Mouse (Mus musculus): ENCODE results near the gene Znhit6.

Znhit6 gene

DNA sequence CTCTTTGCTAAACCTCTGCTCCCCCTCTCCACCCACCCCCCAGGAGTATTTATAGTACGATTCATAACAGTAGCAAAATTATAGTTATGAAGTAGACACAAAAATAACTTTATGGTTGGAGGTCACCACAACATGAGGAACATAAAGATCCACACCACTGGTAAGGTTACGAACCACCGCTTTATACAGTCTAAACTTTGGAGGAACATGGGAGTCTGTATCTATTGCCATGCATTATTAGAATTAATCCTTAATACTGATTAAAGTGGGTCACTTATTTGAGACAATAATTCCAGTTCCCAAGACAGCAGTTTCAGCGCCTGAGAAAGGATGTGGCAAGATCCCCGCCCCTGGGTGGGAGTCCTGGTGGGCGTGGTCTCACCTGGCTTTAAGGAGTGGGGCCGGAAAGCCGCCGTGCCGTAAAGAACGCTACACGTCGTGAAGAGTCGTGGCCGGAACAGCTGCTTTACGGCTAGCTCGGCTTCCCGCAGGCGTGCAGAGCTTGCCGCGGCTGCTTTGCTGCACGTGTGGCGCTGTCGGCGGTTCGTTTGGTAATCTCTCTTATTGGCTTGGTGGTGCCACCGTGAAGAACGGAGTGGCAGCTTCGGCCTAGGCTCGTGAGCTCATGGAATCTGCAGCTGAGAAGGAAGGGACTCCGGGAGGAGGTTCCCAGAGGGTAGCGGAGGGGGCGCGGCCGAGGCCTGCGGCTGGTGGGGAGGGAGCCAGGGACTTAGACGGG is at the start of gene Znhit6:
Gene Znhit6, plus strand, starts transcription at position 463 of the 739 bp plus-strand sequence.
- peak; percentile 95 for DNase-seq

DNA sequence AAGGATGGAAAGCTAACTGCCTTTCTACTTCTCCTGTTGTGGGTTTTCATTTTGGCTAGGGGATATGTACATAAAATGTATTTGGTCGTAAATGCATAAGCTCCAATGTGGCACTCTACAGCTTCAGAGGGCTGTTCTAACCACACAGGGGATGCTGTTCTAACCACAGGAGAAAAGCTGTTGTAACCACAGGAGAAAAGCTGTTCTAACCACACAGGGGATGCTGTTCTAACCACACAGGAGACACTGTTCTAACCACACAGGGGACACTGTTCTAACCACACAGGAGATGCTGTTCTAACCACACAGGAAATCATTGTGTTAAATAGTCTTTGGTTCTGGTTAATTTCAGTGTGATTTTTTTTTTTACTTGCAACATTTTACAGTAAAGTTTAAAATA is 38.1 kb upstream of the Znhit6 start:
- DNase-seq = no peak

DNA sequence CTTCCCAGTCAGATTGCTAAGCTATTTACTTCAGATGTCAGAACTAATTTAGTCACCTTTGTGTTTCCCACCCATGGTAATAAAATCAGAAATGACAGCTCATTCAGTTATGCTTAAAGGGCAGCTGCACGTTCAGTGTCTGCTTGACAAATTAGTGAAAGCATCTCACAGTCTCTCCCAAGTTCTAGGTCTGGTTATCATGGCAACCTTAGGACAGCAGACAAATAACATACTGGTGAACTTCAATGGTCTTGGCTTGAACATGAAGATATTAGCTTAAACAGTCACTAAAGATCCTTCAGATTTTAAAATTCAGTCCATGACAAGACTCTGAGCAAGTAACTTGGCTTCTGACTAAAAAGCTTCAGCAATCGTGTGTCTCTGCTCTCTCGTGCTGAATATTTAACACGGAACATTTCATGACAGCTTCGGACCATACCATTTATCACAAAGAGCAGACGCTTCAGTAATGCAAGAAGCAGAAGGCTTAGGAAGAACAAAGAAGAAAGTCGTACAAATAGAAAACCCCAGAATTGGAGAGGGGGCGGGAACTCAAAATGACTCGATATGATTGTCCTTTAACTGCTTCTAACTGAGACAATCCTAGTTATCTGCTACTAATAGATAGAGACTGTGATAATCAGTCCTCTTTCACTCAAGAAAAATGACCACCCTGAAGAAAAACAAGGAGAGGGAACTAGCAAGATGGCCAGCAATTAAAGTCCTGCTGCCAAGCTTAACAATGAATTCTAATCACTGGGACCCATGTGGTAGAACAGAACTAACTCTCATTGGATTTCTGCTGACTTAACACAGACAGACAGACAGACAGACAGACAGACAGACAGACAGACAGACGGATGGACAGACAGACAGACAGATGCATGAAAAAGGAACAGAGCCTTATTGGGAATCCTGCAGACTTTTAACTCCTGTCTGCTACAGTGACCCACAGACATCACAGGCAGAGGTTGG is 27.3 kb upstream of the Znhit6 start:
- DNase-seq = no peak

DNA sequence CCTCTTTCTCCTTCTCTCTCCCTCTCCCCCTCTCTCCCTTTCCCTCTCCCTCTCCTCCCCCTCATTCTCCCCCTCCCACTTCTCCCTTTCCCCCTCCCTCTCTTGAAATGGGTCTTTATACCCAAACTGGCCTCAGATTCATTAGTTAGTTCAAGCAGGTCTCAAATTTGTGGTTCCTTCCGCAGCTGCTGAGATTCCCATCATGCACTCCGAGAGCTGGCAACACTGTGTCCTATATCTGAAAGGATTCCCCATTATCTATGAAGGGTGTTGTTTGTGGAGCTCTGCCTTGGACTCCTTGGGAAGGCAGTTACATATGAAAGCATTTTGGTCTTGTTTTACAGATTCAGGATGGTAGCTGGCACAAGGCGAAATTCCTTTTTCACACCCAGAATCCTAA is 25.8 kb upstream of the Znhit6 start:
- DNase-seq = no peak

DNA sequence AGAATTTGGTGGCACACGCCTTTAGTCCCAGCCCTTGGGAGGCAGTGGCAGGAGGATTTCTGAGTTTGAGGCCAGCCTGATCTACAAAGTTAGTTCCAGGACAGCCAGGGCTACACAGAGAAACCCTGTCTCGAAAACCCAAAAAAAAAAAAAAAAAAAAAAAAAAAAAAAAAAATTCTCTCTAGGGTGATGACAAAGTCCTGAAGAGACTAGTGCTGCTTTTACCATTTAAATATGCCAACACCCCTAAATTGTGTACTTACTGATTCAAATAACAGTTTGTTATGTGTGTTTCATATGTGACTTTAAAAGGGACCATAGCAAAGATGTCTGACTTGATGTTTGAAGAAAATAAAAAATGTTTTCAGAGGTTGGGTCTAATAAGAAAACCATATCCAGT is 21.6 kb upstream of the Znhit6 start:
- DNase-seq = no peak

DNA sequence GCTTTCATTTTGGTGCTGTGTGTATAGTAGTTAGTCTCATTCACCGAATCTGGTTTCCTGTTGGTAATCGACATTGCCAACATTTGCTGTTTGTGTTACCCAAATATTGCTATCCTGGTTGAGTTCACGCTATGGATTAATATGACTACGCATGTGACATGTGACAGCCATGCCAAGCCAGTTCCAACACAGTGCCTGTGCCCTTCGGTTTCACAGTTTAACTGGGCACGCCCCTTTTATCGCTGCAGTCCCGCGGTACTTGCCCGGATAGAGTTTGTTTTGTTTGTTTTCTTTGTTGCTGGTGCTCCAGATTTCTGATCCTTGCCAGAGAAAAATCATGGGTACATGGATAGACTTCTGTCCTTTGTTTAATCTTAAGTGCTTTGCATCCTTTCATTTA is 19.8 kb upstream of the Znhit6 start:
- DNase-seq = no peak

DNA sequence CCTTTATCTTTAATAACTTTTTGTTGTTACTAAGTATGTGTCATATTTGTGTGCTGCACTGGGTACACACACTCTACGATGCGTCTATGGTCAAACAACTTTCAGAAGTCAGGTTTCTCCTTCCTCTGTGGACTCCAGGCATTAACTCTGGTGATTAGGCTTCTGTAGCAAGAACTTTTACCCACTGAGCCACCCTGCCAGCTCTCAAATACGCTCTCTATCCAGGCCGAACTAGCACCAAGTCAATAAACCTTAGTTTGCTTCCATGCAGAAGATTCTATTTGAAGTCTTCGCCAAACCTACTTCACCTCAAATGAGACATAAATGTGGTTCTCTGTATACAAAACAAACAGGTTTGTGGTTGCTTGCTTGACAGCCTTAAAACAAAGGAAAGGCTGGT is 16.3 kb upstream of the Znhit6 start:
- no peak for DNase-seq

DNA sequence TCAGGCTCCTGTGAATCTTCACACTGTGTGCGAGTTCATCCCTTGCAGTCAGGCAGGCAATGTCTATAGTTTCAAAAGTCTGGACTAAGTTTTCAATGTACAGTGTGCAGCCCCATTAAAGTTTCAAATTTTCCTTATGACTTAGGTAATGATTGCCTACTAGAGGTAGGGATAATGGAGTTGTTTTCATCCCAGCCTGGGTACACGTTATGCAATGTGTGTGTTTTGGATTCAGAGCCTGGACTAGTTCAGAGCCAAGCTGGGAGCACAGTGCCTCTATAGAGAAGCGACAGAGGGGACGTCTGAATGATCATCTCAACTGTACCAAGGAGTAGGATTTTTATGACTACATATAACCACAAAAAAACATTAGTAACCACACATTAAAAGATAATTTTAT is 15.9 kb upstream of the Znhit6 start:
- no peak for DNase-seq

DNA sequence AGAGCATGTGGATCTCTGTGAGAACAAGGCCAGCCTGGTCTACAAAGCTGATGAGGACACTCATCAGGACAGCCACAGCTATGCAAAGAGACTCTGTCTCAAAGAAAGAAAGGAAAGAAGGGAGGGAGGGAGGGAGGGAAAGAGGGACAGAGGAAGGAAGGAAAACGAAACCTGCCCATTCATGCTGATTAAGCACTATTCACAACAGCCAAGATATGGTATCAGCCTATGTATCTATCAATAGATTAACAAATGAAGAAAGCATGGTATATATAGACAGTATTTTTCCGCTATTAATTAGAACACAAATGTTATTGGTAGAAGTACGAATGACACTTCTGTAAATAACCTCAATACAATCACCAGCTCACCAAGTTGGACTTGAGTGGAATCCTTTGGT is 1.5 kb upstream of the Znhit6 start:
- DNase-seq = no peak

DNA sequence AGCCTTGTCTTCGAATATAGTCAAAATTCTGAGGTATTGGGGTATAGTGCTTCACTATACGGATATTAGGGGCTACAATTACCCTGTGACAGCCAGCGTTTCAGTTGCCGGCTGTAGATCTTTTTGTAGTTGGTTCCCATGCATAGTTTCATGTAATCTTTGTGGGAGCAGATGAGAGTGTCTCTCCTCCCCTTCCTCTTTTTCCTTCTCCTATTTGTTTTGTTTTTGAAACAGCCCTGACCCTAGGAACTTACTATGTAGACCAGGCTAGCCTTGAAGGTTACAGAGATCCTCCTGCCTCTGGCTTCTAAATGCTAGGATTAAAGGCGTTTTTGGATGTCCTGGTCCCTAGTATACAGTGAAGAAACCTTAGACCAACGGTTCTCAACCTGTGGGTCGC is 665 bp upstream of the Znhit6 start:
- DNase-seq = no peak

DNA sequence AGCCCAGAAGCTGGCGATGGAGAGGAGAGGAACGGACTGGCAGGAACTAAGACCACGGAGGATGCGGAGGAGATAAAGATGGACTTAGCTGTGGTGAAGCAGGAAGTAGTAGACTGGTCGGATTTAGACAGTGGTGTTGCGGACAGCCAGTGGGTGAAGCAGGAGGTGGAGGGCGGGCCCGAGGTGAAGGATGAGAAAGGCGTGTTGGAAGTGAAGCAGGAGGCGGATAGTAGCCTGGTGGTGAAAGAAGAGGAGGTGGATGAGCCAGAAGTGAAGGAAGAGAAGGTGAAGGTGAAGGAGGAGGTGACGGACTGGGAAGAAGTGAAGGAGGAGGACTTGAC is 447 bp downstream of the Znhit6 start:
- no peak for DNase-seq

DNA sequence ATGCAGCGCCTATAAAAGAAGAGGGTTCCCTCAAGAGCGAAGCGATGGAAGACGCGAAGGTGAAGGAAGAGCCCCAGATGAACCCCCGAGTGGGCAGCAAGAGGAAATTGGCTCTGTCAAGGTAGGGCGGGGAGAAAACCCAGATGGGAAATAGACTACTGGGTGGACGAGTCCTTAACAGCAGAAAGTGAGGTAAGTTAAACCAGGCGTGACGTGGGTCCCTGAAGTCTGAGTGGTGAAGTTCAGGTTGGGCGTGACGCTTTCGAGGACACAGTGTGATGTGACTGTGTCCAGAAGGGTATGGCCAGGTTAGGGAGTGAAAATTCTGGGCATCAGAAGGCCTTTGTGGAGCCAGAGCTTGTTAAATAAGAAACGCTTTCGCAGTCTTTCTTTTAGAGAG is 871 bp downstream of the Znhit6 start:
- DNase-seq = no peak

DNA sequence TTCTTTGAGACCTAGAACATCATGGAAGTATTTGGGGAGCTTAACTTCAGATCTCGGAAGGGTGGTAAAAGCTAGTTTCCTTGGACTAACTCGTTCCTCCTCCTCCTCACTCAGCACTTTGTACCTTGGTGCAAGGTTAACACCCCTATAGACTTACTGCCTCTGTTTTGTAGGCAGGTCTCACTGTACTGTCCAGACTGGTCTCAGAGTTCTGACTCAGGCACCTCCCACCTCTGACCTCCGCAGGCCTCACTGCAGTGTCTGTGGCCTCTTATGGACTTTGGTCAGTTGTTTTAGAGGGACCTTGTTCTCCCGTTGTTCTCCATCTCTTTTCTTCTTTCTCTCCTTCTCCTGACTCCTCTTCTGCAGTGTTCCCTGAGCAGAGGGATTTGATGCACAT is 7.0 kb downstream of the Znhit6 start:
- no peak for DNase-seq

DNA sequence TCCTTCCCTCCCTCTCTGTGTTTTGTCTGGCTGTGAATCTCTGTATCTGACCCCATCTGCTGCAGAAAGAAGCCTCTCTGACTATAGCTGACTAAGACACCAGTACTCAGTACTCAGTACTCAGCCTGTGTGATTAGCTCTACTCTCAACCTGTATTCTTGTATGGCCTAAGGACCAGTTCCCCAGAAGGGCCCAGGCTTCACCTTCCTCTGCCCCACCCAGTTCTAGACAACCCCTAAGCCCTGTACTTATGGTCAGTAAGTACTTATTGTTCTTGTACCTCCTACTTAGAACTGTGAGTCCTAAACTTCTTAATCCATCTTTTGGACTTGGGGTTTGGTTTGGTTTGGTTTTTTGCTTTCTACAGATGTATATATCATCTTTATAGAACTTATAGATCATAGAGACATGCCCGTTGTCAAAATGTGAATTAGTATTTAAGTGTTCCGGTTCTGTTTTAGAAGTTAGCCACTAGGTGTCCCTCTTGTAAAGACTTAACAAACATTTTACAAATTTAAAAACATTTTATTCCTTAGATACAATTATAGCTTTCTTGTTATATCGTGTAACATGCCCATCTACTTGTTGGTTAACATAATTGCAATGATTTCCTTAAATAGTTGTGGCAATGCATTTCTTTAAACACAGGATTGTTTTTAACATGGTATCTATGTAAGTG is 7.7 kb downstream of the Znhit6 start:
- no peak for DNase-seq

DNA sequence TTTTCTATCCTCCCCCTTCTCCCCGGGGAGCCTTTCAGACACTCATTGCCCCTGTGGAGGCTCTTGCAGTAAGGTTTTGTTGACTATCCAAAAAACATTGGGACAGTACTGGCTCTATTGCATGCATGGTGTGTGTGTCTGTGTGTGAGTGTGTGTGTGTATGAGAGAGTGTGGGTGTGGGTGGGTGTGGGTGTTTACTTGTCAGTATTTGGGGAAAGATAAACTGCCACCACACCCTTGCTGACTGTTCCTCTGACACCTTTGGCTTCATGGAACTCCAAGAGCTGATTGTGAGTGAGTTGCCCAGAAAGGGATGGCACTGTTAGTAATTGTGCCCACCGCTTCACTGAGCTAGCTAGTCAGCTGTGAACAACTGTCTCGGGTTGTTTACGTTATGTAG is 14.6 kb downstream of the Znhit6 start:
- DNase-seq = no peak

DNA sequence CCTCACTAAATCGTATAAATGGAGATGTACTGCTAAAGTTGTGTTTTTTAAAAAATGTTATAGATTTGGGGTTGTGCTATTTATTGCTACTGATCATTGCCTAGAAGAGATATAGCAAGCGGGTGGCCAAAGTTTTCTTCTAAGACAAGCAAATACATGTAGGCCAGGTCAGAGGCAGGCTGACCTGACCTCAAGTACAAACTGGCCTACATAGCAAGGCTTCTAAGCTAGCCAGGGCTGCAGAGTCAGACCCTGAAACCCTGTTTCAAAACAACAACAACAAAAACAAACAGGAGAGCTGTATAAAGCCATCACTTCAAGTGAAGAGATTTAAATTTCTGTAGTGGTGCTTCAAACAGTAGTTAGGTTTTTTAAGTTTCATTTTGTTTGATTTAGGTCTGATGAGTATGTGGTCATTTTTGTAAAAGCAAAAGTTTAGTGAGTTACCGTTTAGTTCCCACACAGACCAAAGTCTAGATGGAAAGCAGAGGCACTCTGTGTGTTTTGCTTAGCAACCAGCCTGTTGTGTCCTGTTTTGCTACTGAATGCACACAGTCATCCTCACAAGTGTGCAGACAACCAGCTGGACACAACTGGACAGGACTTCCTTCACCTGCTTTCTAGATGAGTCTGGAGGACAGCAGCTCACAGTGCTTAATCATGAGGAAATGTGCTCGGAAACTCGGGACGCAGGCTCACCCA is 16.0 kb downstream of the Znhit6 start:
- DNase-seq = no peak

DNA sequence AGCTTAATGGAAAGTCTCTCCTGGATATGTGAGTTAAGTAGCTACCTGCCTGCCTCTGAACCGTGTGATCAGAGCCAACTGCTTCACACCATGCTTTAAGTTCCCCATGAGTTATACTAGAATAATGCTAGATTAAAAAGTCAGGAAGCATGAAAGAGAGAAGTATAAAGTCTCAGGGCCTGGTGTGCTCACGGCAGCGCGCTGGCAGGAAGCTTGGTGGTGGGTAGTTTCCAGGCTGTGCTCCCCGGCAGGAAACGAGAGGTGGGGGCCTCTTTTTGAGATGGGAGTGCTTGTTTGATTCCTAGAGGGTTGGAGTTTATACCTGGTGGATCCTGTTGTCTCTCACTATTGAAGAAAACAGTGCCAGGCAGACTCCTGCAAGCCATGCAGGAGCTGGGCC is 19.3 kb downstream of the Znhit6 start:
- no peak for DNase-seq

DNA sequence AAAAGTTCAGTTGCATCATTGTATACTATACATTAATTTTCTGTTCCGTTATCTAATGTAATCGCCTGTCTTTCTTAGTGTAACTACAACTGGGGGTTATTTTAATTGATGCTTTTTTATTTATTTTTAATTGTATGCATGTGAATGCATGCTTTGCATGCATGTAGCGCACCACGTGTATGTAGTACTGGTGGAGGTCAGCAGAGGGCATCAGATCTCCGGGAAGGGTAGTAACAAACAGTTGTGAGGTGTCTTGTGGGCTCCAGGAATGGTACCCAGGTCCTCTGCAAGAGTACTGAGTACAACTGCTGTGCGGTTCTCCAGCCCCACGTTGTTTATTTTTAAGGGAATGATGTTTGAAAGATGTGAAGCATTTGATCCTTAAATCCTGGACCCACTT is 23.1 kb downstream of the Znhit6 start:
- no peak for DNase-seq

DNA sequence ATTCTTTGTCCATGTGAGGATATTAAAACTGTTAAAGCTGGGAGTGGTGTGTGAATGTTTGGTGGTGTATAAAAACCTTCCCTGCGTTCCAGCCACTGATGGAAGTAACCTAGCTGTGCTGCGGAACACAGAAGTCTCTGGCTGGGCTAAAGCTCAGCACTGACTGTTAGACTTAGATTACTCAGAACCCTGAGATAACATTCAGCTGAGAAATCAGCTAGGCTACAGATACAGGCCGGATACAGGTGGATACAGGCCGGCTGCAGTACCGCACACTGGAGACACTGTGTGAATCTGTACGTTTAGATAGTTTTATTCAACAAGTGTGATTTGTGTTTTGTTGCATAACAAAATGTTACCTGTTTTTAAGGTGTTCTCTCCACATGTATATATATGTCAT is 24.8 kb downstream of the Znhit6 start:
- no peak for DNase-seq

DNA sequence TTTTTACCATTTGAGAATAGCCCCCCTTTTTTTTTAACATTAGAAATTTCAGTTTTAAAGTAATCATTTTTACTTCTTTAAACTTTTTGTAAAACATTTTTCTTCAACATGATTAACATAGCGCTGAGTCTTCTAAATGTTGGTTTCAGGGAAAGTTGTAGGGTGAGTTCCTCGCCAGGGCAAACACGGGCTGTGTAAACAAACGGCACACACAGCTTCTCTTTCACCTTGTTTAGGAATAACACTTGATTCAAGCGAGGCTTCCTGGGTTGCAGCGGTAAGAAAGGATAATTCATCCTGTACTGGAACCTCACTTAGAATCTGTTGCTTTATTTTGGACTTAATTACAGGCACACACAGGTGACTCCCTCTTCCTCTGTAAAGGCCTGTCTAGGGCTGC is 25.3 kb downstream of the Znhit6 start:
- DNase-seq = no peak

DNA sequence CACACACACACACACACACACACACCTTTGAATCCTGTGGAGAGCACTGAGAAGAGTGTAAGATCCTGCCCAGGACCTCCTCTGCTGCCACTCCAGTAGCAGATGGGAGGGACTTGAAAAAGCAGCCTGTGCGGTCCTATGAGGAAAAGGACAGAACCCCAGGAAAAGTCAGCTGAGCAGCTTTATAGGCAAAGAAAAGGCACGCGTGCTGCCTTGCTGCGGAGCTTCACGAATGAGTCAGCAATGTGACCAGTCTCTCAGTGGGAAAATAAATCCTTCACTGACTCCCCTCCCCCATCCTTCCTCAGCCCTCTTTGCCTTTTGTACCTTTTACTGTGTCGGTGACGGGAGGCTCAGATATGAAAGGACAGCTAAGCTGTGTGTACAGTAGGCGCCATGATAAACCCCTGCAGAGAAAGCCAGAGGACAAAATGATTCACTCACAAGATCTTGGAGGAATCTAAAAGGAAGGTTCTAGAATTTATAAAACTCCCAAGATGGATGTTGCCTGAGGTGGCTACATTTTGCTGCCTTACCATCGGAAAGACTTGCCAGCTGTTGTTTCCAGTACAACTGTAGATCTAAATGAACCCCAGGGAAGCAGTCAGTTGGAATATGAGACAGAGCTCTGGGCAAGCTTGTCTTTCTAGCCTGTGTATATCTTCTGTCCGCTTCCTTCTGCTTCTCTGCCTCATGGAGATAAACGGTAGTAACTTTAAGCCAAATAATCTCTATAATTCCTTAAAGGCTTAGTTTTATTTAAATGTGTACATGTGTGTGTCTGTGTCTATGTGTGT is 26.6 kb downstream of the Znhit6 start:
- DNase-seq = no peak

DNA sequence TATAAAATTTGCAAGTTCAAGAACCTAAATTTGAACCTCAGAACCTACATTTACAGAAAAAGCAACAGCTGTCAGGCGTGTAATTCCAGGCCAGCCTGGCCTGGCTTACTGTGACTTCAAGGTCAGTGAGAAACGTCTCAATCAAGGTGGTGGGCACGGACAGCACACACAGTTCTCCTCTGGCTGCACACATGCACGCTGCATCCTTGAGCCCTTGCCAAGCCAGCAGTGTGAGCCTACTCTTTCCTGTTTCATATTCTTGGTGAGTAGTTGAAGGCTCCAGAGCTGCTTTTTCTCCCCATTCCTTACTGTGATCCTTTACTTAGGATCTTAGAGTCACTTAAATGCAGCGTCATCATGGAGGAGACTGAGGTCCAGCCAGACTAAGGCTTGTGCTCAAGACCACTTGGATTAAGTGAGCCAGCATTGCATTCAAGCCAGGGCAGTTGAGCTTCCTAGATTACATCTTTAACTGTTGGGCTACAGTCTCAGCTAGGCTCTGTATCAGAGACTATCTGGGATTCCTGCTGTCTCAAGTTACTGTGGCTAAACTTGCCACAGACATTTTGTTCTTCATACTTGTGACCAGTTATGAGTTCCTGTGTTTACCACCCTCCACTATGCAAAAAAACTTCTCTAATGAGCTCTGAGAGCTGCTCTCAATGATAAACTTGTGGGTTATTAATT is 29.6 kb downstream of the Znhit6 start:
- DNase-seq = no peak

All from layer of hippocampus, adult 9-11 months (tissue).